Mouse (Mus musculus): Measurements from ENCODE around the gene Atf6b. TPM values are rescaled to one million over a fixed set of nuclear protein-coding genes. Genes with fewer than 3 reads are reported as not detected.
A peak's percentile ranks its signal among the peaks of the same experiment; 100 is the strongest.

Gene Atf6b
- total and polyA plus RNA-seq, 3 experiments: 18.9 to 59.6 (median 34.3) TPM

GRCm38 (mm10) chr17:34615871-34616270 lies 31.1 kb upstream of the Atf6b start, which contains the start of gene Egfl8:
Gene Egfl8 (minus strand): TSS chr17:34615971.
- H3K36me3 ChIP-seq (replicated peaks in 1 of 2; ENCODE audit: control insufficient read depth in 1 of 2, insufficient read depth in 1 of 2, low read length in 1 of 2): peaks cover 30 to 49% of the 10 kb centered on the region in 2 experiments
- no peaks in the 10 kb centered on the region for H3K79me2 ChIP-seq (replicated peaks; ENCODE audit: control insufficient read depth, extremely low read depth, insufficient read depth, poor library complexity, severe bottlenecking)
- H3K9me3 ChIP-seq (replicated peaks; ENCODE audit: low read length): no peaks in the 10 kb centered on the region
- H3K4me2 ChIP-seq (ENCODE audit: insufficient read depth, low read depth, poor library complexity, severe bottlenecking): no peak within 1 kb of the TSS
- in situ Hi-C loops (cut with MboI; ENCODE audit: low pct_ligation_motif_present, low pct_unique_long_range_greater_than_20kb, low sequenced_read_pairs): loop anchor here (5.0 kb wide), 2 partner anchors 49 to 174 kb away; no protein-coding TSS in a partner anchor
- no peak within 1 kb of the TSS for H3K9ac ChIP-seq (ENCODE audit: insufficient read depth, low read depth)
- peaks cover 5% of the 10 kb centered on the region for H3K27me3 ChIP-seq (replicated peaks)
- TF ChIP-seq CTCF (conservative IDR thresholded peaks at IDR 0.05 in 1 of 2, IDR thresholded peaks at IDR 0.05 in 1 of 2; ENCODE audit: low read depth in 2 of 2, low read length in 2 of 2) (no peak), ZC3H11A (IDR thresholded peaks at IDR 0.05; ENCODE audit: low read depth, low read length) (no peak), UBTF (IDR thresholded peaks at IDR 0.05; ENCODE audit: low read depth, low read length) (no peak), IRF4 (IDR thresholded peaks at IDR 0.05; ENCODE audit: low read depth, low read length) (no peak), MEF2A (IDR thresholded peaks at IDR 0.05; ENCODE audit: borderline replicate concordance, low read depth, low read length) (no peak), MAX (IDR thresholded peaks at IDR 0.05; ENCODE audit: low read length) (no peak), JUN (IDR thresholded peaks at IDR 0.05; ENCODE audit: insufficient read depth, low read depth, low read length) (no peak), TCF12 (IDR thresholded peaks at IDR 0.05; ENCODE audit: low read depth, low read length) (no peak), CHD2 (IDR thresholded peaks at IDR 0.05; ENCODE audit: low read length) (no peak), MAFK (IDR thresholded peaks at IDR 0.05; ENCODE audit: insufficient replicate concordance, low read length) (no peak), RAD21 (IDR thresholded peaks at IDR 0.05; ENCODE audit: low read depth, low read length) (no peak), CHD1 (IDR thresholded peaks at IDR 0.05; ENCODE audit: low read depth, low read length) (no peak)
- H3K4me3 ChIP-seq (replicated peaks in 1 of 3; ENCODE audit: low read depth in 2 of 3, low read length in 2 of 3, poor library complexity in 1 of 3): no peak within 1 kb of the TSS
- DNase-seq (ENCODE audit: extremely low read depth): no peak
- peaks cover 2 to 3% of the 10 kb centered on the region in 2 experiments; a peak in 2 of 4 replicates for H3K4me1 ChIP-seq (ENCODE audit: control insufficient read depth in 1 of 2, insufficient read depth in 2 of 2)
- dilution Hi-C loops (cut with MboI; ENCODE audit: extremely low pct_ligation_motif_present, extremely low pct_unique_long_range_greater_than_20kb, low sequenced_read_pairs): no loop called here
- no peak within 1 kb of the TSS for H3K27ac ChIP-seq (ENCODE audit: insufficient read depth, low read depth)

- Histone ChIP-seq H3K9me3 (replicated peaks; ENCODE audit: low read length) (no peaks in the 10 kb centered on the region), H3K9ac (ENCODE audit: insufficient read depth, low read depth) (no peak overlapping the region), H3K4me1 (ENCODE audit: control insufficient read depth in 1 of 2, insufficient read depth in 2 of 2) (peaks cover 2 to 3% of the 10 kb centered on the region in 2 experiments; a peak in 2 of 4 replicates), H3K27ac (ENCODE audit: insufficient read depth, low read depth) (no peak overlapping the region), H3K27me3 (replicated peaks) (peaks cover 8% of the 10 kb centered on the region), H3K4me2 (ENCODE audit: insufficient read depth, low read depth, poor library complexity, severe bottlenecking) (no peak overlapping the region), H3K36me3 (replicated peaks in 1 of 2; ENCODE audit: control insufficient read depth in 1 of 2, insufficient read depth in 1 of 2, low read length in 1 of 2) (peaks cover 4 to 18% of the 10 kb centered on the region in 2 experiments), H3K4me3 (replicated peaks in 1 of 3; ENCODE audit: low read depth in 2 of 3, low read length in 2 of 3, poor library complexity in 1 of 3) (no peak overlapping the region), H3K79me2 (replicated peaks; ENCODE audit: control insufficient read depth, extremely low read depth, insufficient read depth, poor library complexity, severe bottlenecking) (no peaks in the 10 kb centered on the region)
- no peak for TF ChIP-seq MAX (IDR thresholded peaks at IDR 0.05; ENCODE audit: low read length)
- peak; percentile 89 to 96 for TF ChIP-seq CTCF (conservative IDR thresholded peaks at IDR 0.05 in 1 of 2, IDR thresholded peaks at IDR 0.05 in 1 of 2; ENCODE audit: low read depth in 2 of 2, low read length in 2 of 2)
- TF ChIP-seq NRF1 (IDR thresholded peaks at IDR 0.05; ENCODE audit: low read depth, low read length): no peak
- TF ChIP-seq POLR2AphosphoS2 (IDR thresholded peaks at IDR 0.05; ENCODE audit: low read depth, low read length): no peak
- TF ChIP-seq SMC3 (IDR thresholded peaks at IDR 0.05; ENCODE audit: low read depth, low read length): peak; percentile 89
- TF ChIP-seq ELF1 (IDR thresholded peaks at IDR 0.05; ENCODE audit: low read depth, low read length): no peak
- no peak for TF ChIP-seq PAX5 (IDR thresholded peaks at IDR 0.05; ENCODE audit: low read length)
- no peak for TF ChIP-seq USF1 (IDR thresholded peaks at IDR 0.05; ENCODE audit: low read depth, low read length)
- TF ChIP-seq TBP (conservative IDR thresholded peaks at IDR 0.05; ENCODE audit: low read depth, low read length): no peak
- TF ChIP-seq RAD21 (IDR thresholded peaks at IDR 0.05; ENCODE audit: low read depth, low read length): peak; percentile 84
- in situ Hi-C loops (cut with MboI; ENCODE audit: low pct_ligation_motif_present, low pct_unique_long_range_greater_than_20kb, low sequenced_read_pairs) (loop anchor here (5.0 kb wide), 2 partner anchors 52 to 177 kb away; no protein-coding TSS in a partner anchor), dilution Hi-C loops (cut with MboI; ENCODE audit: extremely low pct_ligation_motif_present, extremely low pct_unique_long_range_greater_than_20kb, low sequenced_read_pairs) (no loop called here)
- peak; percentile 80 for DNase-seq (ENCODE audit: extremely low read depth)
Observed at GRCm38 (mm10) chr17:34618999-34619398, 27.9 kb upstream of the Atf6b start.

Measured in CH12.LX (cell line).